33 mouse cellular contexts compared by ENCODE assay signal in genomic region chr16:9408196-9408595, GRCm38 (mm10).
"Had no signal": no experiment of that assay in that cellular context is flagged by ENCODE, and none has a peak within 500 bp of the region (broad histone marks: within the 10 kb centered on the region; RNA-seq: fewer than 3 reads in every experiment).

No protein-coding gene starts in this region.

- H3K27me3 ChIP-seq: heart, embryonic 13.5 days; heart, embryonic 15.5 days; hindbrain, embryonic 12.5 days; hindbrain, embryonic 13.5 days; hindbrain, embryonic 15.5 days; intestine, embryonic 15.5 days; kidney, embryonic 15.5 days had no signal

- H3K36me3 ChIP-seq: heart, embryonic 13.5 days; heart, embryonic 15.5 days; hindbrain, embryonic 10.5 days; hindbrain, embryonic 12.5 days; hindbrain, embryonic 13.5 days; hindbrain, embryonic 15.5 days; intestine, embryonic 15.5 days; kidney, embryonic 15.5 days had no signal

- DNase-seq: heart, postnatal 10 days; heart, postnatal 14 days; heart, postnatal 36 days; heart, postnatal 4 days; kidney, adult 11 months; kidney, adult 18-20 months; kidney, adult 2 months; kidney, adult 8-10 months; kidney, adult 9 months; kidney, postnatal 10 days; kidney, postnatal 14 days; kidney, postnatal 25 days; kidney, postnatal 36 days; kidney, postnatal 4 days; layer of hippocampus, adult 9-11 months; layer of hippocampus, postnatal 36 days had no signal

- H3K4me1 ChIP-seq: heart, embryonic 13.5 days; heart, embryonic 15.5 days; hindbrain, embryonic 10.5 days; hindbrain, embryonic 12.5 days; hindbrain, embryonic 13.5 days; hindbrain, embryonic 15.5 days; intestine, embryonic 15.5 days; kidney, embryonic 15.5 days had no signal

- ATAC-seq: hindbrain, embryonic 16.5 days; hindbrain, postnatal 0 days; inflammation-experienced regulatory T-cells, adult 6 months; intestine, embryonic 15.5 days; intestine, embryonic 16.5 days; intestine, postnatal 0 days had no signal

- H3K4me2 ChIP-seq: heart, embryonic 13.5 days; heart, embryonic 15.5 days; hindbrain, embryonic 12.5 days; hindbrain, embryonic 13.5 days; hindbrain, embryonic 14.5 days; hindbrain, embryonic 15.5 days; intestine, embryonic 15.5 days; kidney, embryonic 15.5 days had no signal

- H3K9ac ChIP-seq: heart, embryonic 13.5 days; heart, embryonic 15.5 days; hindbrain, embryonic 12.5 days; hindbrain, embryonic 13.5 days; hindbrain, embryonic 14.5 days; hindbrain, embryonic 15.5 days; intestine, embryonic 15.5 days; kidney, embryonic 15.5 days had no signal

- H3K4me3 ChIP-seq: heart, embryonic 13.5 days; heart, embryonic 15.5 days; hindbrain, embryonic 10.5 days; hindbrain, embryonic 12.5 days; hindbrain, embryonic 13.5 days; hindbrain, embryonic 15.5 days; intestine, embryonic 15.5 days; kidney, embryonic 15.5 days; layer of hippocampus, adult 2 months; left cerebral cortex, adult 2 months had no signal

- H3K9me3 ChIP-seq: heart, embryonic 13.5 days; heart, embryonic 15.5 days; hindbrain, embryonic 10.5 days; hindbrain, embryonic 12.5 days; hindbrain, embryonic 13.5 days; hindbrain, embryonic 15.5 days; intestine, embryonic 15.5 days; kidney, embryonic 15.5 days had no signal

- H3K27ac ChIP-seq: heart, embryonic 13.5 days; heart, embryonic 15.5 days; hindbrain, embryonic 10.5 days; hindbrain, embryonic 12.5 days; hindbrain, embryonic 13.5 days; hindbrain, embryonic 14.5 days; hindbrain, embryonic 15.5 days; hindbrain, postnatal 0 days; intestine, embryonic 15.5 days; kidney, embryonic 15.5 days; kidney, postnatal 0 days; layer of hippocampus, adult 2 months; left cerebral cortex, adult 2 months had no signal
